Mouse (Mus musculus): ENCODE data around the gene Tbc1d4.

DNA sequence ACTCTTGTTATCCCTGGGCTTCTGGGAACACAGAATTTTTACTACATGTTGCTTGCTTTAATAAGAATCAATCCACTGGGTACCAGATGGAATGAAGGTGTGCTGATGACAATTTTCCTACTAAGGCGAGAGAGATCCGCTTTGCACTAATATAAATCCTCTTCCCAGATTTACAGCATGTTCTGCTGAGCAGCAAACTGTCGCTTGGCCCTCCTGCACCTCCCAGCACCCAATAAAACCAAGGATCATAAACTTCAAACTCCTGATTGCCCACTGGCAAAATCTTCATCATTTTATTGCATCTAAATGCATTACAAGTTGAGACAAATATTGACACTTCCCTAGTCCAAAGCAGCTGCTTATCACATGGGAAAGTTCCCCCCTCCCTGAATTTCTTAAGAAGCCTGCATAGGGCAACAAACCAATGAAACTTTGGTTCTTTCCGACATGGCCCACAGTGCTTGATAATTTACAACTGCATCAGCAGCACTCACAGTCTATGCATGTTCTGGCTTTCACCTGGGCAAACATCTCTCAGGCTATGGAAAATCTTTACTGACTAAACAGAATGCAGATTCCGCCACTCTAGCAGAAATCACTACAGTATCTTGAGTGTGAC, 139.4 kb downstream of the Tbc1d4 start:
- TF ChIP-seq POLR2A (IDR thresholded peaks at IDR 0.05; ENCODE audit: low read depth, low read length) (no peak), CTCF (IDR thresholded peaks at IDR 0.05; ENCODE audit: extremely low read depth, insufficient read depth, insufficient read length, insufficient replicate concordance) (no peak)

All from spleen, adult 2 months (tissue).